Mouse (Mus musculus): ENCODE data around the gene Ifitm5. TPM values are rescaled to one million over a fixed set of nuclear protein-coding genes. Genes with fewer than 3 reads are reported as not detected.

The Ifitm5 gene
- total and polyA plus RNA-seq, 3 experiments: 0.78 to 1.3 (median 1.2) TPM

- no peak for DNase-seq
Observed at GRCm38 (mm10) chr7:140962733-140963132, 12.6 kb upstream of the Ifitm5 start.

- DNase-seq: no peak
Observed at GRCm38 (mm10) chr7:140961416-140961815, 11.3 kb upstream of the Ifitm5 start.

DNA sequence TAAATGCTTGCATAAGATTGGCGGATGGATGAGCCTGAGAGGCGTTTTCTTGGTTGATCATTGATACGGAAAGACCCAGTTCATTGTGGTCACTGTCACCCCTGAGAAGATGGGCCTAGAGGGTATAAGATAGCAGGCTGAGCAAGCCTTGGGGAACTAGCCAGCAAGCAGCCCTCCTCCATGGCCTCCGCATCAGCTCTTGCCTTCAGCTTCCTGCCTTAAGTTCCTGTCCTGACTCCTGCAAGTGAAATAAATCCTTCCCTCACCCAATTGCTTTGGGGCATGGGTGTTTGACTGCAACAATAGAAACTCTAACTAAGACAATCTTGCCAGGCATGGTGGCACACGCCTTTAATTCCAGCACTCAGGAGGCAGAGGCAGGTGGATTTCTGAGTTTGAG, 9.9 kb upstream of the Ifitm5 start:
- DNase-seq: no peak

DNA sequence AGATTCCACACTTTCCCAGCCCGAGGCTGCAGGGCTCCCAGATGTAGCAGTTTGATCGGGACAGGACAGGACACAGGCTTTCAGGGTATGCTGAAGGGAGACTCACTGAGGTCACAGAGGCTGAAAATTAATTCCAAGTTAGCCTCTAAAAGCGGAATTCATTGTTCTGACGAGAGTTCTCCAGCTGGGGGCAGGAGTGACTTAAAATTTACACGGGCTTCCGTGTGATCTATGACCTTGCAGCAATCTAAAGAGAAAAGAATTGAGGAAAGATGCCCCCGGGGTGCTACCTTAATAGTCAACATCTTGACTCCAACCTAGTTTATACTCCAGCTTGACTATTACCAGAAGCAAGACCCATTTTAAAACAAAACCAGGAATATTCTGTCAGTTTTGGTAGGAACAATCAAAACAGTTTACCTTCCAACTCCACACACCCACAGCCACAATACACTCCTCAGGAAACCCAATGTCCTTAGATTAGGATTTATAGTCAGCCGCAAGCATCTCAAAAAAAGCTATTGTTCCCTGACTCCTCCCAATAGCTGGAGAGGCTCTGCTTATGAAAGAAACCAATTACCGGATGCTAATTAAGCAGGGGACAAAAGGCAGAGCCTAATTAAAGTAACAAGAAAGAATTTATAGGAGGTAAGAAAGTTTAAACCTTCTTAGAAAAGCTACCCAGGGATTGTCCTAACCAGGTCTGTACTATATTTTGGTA, 9.2 kb upstream of the Ifitm5 start:
- DNase-seq: no peak

DNA sequence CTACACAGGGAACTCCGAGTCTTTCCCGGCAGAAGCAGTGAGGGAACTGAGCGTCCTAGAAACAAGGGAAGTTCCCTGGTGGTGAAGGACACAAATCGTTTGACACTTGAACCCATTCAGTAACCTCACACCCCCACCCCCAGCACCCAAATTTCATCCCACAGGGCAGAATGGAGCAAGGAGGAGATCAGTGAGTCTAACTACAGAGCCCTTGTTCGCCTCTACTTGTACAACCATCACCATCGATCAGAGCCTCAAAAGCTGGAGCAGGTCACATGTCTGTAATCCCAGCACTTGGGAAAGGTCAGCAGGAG, 6.4 kb upstream of the Ifitm5 start:
- no peak for DNase-seq

DNA sequence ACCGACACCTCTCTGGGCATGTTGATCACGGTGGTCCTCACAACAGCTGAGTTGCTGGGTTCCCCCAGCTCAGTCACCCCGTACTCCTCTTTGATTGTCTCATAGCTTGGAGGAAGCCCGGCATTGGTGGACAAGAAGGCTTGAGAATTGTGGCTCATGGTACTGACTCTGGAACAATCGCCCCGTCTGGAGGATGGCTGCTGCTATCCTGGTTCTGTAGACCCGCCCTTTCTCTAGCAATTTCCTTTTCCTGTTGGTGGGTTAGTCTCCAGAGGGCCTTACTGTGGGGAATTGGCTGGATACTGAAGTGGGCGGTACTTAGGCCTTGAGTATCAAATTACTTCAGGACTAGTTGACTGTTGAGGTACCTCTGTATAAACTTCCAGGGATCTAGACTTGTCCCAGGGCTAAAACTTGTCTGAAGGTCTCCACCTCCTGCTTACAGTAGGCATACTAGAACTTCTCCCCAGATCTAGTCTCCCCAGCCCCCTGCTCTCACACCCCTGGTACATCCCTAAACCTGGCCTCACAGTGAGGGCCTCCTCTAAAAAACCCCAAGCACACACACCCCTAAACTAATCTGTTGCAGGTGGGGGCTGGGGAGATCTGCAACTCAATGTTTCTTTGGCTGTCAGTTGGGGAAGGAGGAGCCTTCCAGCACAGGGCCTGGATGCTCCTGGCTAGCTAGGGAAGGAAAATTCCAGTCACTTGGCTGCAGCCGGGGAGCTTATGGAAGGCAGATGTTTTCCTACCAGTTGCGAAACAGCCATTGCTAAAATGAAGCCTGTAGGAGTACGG, 5.9 kb upstream of the Ifitm5 start, which contains the start of the genes Gm45717 and Ifitm2:
TSS of gene Gm45717 (minus strand) at position 180 of the 798 bp plus-strand sequence.
TSS of gene Ifitm2 (minus strand) at position 230 of the 798 bp plus-strand sequence.
- peak; percentile 89 for DNase-seq

DNA sequence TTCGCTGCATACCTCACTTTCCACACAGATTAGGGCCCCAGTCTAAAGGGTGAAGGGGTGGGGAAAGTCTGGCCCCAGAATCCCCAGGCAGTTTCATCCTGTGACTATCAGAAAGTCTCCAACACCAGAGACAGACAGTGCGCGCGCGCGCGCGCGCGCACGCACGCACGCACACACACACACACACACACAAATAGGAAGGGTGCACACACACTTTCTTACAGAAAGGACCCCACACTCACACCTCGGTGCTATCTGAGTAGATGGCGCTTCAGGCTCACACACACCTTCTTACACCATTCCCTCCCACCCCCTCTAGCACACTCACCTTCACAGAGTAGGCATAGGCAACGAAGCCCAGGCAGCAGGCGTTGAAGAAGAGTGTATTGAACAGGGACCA, 5.3 kb upstream of the Ifitm5 start:
- no peak for DNase-seq

DNA sequence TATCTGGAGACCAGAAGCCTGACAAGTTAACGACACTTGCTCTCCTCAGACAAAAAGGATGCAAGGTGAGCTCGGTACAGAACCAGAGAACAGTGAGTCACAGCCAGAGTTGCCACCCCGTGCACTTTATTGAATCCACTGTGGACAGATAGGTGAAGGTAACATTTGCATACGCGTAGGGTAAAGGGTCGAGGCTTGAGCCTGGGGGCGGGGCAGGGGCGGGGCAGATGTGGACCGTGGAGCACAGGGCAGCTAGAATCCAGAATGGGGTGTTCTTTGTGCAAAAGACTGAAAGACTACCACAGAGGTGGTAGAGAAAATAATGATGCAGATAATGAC, 4.6 kb upstream of the Ifitm5 start:
- DNase-seq: peak; percentile 53

DNA sequence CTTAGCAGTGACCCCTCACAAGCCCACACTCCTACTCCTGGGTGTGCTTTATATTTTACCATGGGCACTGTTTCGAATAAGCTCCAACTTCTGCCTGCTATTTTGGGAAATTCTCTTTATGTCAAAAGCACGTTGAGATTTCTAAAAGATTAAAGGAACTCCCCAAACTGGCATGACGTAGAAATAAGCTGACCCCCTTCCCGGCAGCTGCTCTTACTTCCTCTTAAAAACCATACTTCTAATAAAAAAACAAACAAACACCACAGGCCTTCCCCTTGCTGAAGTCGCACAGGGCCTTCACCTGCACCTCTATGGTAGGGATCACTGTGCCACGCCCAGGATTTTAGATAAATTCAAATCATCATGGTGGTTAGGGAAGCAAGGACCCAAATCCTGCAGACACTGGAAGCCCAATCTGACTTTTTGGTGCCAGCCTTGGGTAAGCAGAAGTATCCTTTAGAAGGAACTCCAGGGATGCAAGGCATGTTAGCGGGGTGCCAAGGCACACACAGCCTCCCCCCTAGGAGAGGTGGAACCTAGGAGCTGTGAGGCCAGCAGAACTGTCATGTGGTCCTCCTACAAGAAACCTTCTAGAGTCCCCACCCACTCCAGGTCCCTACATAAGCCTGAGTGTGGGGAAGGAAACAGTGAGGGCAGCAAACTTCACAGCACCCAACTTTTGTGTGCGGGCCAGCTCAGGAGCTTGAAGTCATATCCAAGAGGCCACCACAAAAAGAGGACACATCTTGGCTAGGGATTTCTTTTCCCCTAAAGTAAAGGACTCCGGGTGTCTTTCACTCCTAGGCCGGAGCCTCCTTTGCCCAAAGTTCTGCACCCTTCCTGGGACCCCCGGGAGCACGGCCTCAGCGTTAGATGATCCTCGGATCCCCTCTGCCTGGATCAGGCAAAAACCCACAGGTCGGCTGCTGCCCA, 4.0 kb upstream of the Ifitm5 start:
- peak; percentile 29 for DNase-seq

- peak; percentile 27 for DNase-seq
Observed at GRCm38 (mm10) chr7:140953133-140953532, 3.0 kb upstream of the Ifitm5 start.

DNA sequence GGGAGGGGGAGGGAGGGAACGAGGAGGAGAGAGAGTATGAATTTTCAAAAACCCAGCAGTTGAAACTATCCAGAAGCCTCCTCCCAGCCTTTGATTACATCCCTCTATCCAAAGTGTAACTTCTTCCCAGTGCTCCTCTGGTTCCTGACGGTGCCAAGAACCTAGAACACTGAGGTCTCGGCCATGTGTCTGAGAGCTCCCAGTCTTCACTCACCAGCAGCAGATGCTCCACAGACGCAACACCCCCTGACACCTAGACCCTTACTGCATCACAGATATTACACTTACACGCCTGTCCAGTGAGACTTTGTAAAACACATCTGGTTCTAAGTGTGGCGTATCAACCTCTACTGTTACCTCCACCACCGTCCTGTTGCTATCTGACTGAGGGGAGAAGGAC, 2.4 kb upstream of the Ifitm5 start:
- no peak for DNase-seq

DNA sequence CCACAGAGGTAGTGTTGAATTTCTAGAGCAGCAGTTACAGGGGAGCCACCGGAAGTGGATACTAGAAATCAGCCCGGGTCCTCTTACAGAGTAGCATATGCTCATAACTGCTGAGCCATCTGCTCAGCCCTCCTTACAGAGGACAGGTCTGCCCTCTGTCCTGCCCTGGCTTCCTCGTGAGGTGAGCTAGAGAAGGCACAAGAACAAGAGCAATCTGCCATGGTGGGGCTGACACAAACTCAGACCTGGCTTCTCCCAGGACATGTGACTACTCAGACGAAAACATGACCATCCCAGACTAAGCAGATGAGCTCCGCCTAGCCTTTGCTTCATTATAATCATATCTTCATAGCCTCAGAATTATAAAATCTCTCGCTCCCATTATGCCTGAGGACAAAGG, 1.7 kb upstream of the Ifitm5 start:
- no peak for DNase-seq

DNA sequence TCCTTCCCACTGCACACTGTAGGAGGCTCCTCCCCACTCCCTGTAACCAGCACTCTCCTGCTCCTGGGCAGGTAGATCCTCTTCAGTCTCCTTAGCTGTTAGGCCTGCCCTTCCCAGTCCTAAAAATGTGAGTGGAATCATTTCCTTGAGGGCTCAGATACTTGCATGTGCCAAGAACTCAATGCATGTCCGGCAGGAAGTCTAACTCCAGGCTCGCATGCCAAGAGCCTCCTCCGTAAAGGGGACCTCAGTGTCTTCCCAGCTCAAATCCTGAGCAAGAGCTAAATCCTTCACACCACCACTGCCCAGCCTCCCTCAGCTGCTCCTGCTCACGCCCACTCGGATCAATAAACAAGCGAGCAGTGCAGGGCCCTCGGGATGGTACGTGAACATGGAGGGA, 960 bp upstream of the Ifitm5 start:
- peak; percentile 52 for DNase-seq

GRCm38 (mm10) chr7:140949255-140949654, 836 bp downstream of the Ifitm5 start:
- no peak for DNase-seq

GRCm38 (mm10) chr7:140948161-140948560, 1.9 kb downstream of the Ifitm5 start:
- peak; percentile 78 for DNase-seq

GRCm38 (mm10) chr7:140946980-140947379, 3.1 kb downstream of the Ifitm5 start:
- DNase-seq: no peak

GRCm38 (mm10) chr7:140946311-140946710, 3.8 kb downstream of the Ifitm5 start:
- no peak for DNase-seq

- no peak for DNase-seq
Observed at GRCm38 (mm10) chr7:140945247-140945646, 4.8 kb downstream of the Ifitm5 start.

- no peak for DNase-seq
Observed at GRCm38 (mm10) chr7:140944236-140944635, 5.9 kb downstream of the Ifitm5 start.

GRCm38 (mm10) chr7:140943356-140943755, 6.7 kb downstream of the Ifitm5 start:
- DNase-seq: no peak

GRCm38 (mm10) chr7:140942811-140943210, 7.3 kb downstream of the Ifitm5 start:
- no peak for DNase-seq

DNA sequence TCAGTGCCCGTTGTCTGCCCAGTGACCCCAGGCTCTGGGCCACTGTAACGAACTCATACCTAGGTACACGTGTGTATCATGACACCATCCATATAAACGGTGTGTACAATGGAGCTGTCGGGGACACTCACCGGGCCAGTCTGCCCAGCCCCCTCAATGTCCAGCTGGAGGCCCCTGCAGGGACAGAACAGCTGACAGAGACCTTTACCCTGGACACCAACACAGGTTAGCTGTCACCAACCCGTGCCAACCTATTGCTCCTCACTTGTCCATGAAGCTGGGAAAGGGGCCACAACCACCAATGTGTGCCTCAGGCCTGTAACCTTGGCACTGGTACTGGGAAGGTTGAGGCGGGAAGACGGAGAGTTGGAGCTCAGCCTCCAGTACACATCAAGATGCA, 7.8 kb downstream of the Ifitm5 start:
- peak; percentile 50 for DNase-seq
